Mouse (Mus musculus): ENCODE data around the gene Efemp1. TPM values are rescaled to one million over a fixed set of nuclear protein-coding genes. Genes with fewer than 3 reads are reported as not detected.

Efemp1 gene
- polyA plus RNA-seq, 1 experiment, result not detected

GRCm38 (mm10) chr11:28851645-28852044, 1.4 kb upstream of the Efemp1 start:
- Histone ChIP-seq H3K27ac (ENCODE audit: insufficient read depth, low read depth, low read length) (no peak overlapping the region), H3K4me1 (ENCODE audit: control insufficient read depth, insufficient read depth, low read length) (peaks cover 5% of the 10 kb centered on the region), H3K4me3 (ENCODE audit: insufficient read depth, low read depth, low read length) (no peak overlapping the region)
- no peak for TF ChIP-seq POLR2A (IDR thresholded peaks at IDR 0.05; ENCODE audit: insufficient read depth, low read depth, low read length)
- no peak for TF ChIP-seq CTCF (IDR thresholded peaks at IDR 0.05; ENCODE audit: insufficient read depth, low read depth, low read length)
- 77% methylated on average over 4 of the region's 4 CpGs for WGBS

- no peak overlapping the region for H3K4me3 ChIP-seq (ENCODE audit: insufficient read depth, low read depth, low read length)
- peaks cover 5% of the 10 kb centered on the region for H3K4me1 ChIP-seq (ENCODE audit: control insufficient read depth, insufficient read depth, low read length)
- TF ChIP-seq CTCF (IDR thresholded peaks at IDR 0.05; ENCODE audit: insufficient read depth, low read depth, low read length) (no peak), POLR2A (IDR thresholded peaks at IDR 0.05; ENCODE audit: insufficient read depth, low read depth, low read length) (no peak)
- 43% methylated on average over 6 of the region's 6 CpGs for WGBS
- no peak overlapping the region for H3K27ac ChIP-seq (ENCODE audit: insufficient read depth, low read depth, low read length)
Measured at GRCm38 (mm10) chr11:28852361-28852919, 564 bp upstream of the Efemp1 start.

- Histone ChIP-seq H3K4me1 (ENCODE audit: control insufficient read depth, insufficient read depth, low read length) (no peaks in the 10 kb centered on the region), H3K27ac (ENCODE audit: insufficient read depth, low read depth, low read length) (no peak overlapping the region), H3K4me3 (ENCODE audit: insufficient read depth, low read depth, low read length) (no peak overlapping the region)
- no peak for TF ChIP-seq CTCF (IDR thresholded peaks at IDR 0.05; ENCODE audit: insufficient read depth, low read depth, low read length)
- TF ChIP-seq POLR2A (IDR thresholded peaks at IDR 0.05; ENCODE audit: insufficient read depth, low read depth, low read length), result no peak
Measured at GRCm38 (mm10) chr11:28859125-28859524, 6.1 kb downstream of the Efemp1 start.

- TF ChIP-seq CTCF (IDR thresholded peaks at IDR 0.05; ENCODE audit: insufficient read depth, low read depth, low read length) (no peak), POLR2A (IDR thresholded peaks at IDR 0.05; ENCODE audit: insufficient read depth, low read depth, low read length) (no peak)
- H3K27ac ChIP-seq (ENCODE audit: insufficient read depth, low read depth, low read length), result no peak overlapping the region
- no peak overlapping the region for H3K4me3 ChIP-seq (ENCODE audit: insufficient read depth, low read depth, low read length)
- 86% methylated on average over 2 of the region's 2 CpGs for WGBS
- H3K4me1 ChIP-seq (ENCODE audit: control insufficient read depth, insufficient read depth, low read length), result no peaks in the 10 kb centered on the region
Measured at GRCm38 (mm10) chr11:28869129-28869528, 16.1 kb downstream of the Efemp1 start.

- 59% methylated on average over 2 of the region's 2 CpGs for WGBS
- no peak for TF ChIP-seq CTCF (IDR thresholded peaks at IDR 0.05; ENCODE audit: insufficient read depth, low read depth, low read length)
- no peak for TF ChIP-seq POLR2A (IDR thresholded peaks at IDR 0.05; ENCODE audit: insufficient read depth, low read depth, low read length)
Measured at GRCm38 (mm10) chr11:28881381-28881976, 28.5 kb downstream of the Efemp1 start.

GRCm38 (mm10) chr11:28883106-28883505, 30.1 kb downstream of the Efemp1 start:
- TF ChIP-seq CTCF (IDR thresholded peaks at IDR 0.05; ENCODE audit: insufficient read depth, low read depth, low read length) (no peak), POLR2A (IDR thresholded peaks at IDR 0.05; ENCODE audit: insufficient read depth, low read depth, low read length) (no peak)
- no peak overlapping the region for H3K4me3 ChIP-seq (ENCODE audit: insufficient read depth, low read depth, low read length)
- H3K27ac ChIP-seq (ENCODE audit: insufficient read depth, low read depth, low read length), result no peak overlapping the region
- WGBS, result 54% methylated on average over 4 of the region's 4 CpGs
- H3K4me1 ChIP-seq (ENCODE audit: control insufficient read depth, insufficient read depth, low read length), result no peaks in the 10 kb centered on the region

More at GRCm38 (mm10) chr11:28881381-28881976, 28.5 kb downstream of the Efemp1 start:
- H3K4me3 ChIP-seq (ENCODE audit: insufficient read depth, low read depth, low read length), result no peak overlapping the region
- H3K4me1 ChIP-seq (ENCODE audit: control insufficient read depth, insufficient read depth, low read length), result no peaks in the 10 kb centered on the region
- H3K27ac ChIP-seq (ENCODE audit: insufficient read depth, low read depth, low read length), result no peak overlapping the region

- Histone ChIP-seq H3K4me3 (ENCODE audit: insufficient read depth, low read depth, low read length) (no peak overlapping the region), H3K27ac (ENCODE audit: insufficient read depth, low read depth, low read length) (no peak overlapping the region), H3K4me1 (ENCODE audit: control insufficient read depth, insufficient read depth, low read length) (no peaks in the 10 kb centered on the region)
- TF ChIP-seq POLR2A (IDR thresholded peaks at IDR 0.05; ENCODE audit: insufficient read depth, low read depth, low read length), result no peak
- no peak for TF ChIP-seq CTCF (IDR thresholded peaks at IDR 0.05; ENCODE audit: insufficient read depth, low read depth, low read length)
- WGBS, result 52% methylated on average over 1 of the region's 1 CpGs
Measured at GRCm38 (mm10) chr11:28889538-28889937, 36.5 kb downstream of the Efemp1 start.

- 71% methylated on average over 5 of the region's 5 CpGs for WGBS
- TF ChIP-seq POLR2A (IDR thresholded peaks at IDR 0.05; ENCODE audit: insufficient read depth, low read depth, low read length), result no peak
- no peak for TF ChIP-seq CTCF (IDR thresholded peaks at IDR 0.05; ENCODE audit: insufficient read depth, low read depth, low read length)
- Histone ChIP-seq H3K4me1 (ENCODE audit: control insufficient read depth, insufficient read depth, low read length) (no peaks in the 10 kb centered on the region), H3K27ac (ENCODE audit: insufficient read depth, low read depth, low read length) (no peak overlapping the region), H3K4me3 (ENCODE audit: insufficient read depth, low read depth, low read length) (no peak overlapping the region)
Measured at GRCm38 (mm10) chr11:28891515-28891914, 38.5 kb downstream of the Efemp1 start.

- TF ChIP-seq POLR2A (IDR thresholded peaks at IDR 0.05; ENCODE audit: insufficient read depth, low read depth, low read length), result no peak
- TF ChIP-seq CTCF (IDR thresholded peaks at IDR 0.05; ENCODE audit: insufficient read depth, low read depth, low read length), result no peak
- 23% methylated on average over 1 of the region's 1 CpGs for WGBS
- Histone ChIP-seq H3K4me1 (ENCODE audit: control insufficient read depth, insufficient read depth, low read length) (no peaks in the 10 kb centered on the region), H3K27ac (ENCODE audit: insufficient read depth, low read depth, low read length) (no peak overlapping the region), H3K4me3 (ENCODE audit: insufficient read depth, low read depth, low read length) (no peak overlapping the region)
Measured at GRCm38 (mm10) chr11:28899420-28899819, 46.4 kb downstream of the Efemp1 start.
